Mouse (Mus musculus) bone marrow, adult 2 months (tissue): ENCODE results near the gene Bcap29.

Experiments
- CTCF ChIP-seq: fragments of 200-500 bp; IDR thresholded peaks from 2 replicates; pipeline ENCODE4 v1.5.1; 2011; ENCODE audit warnings: low read length, control low read depth; ENCODE audit not compliant: control insufficient read depth, insufficient read depth
- POLR2A ChIP-seq: fragments of 200-500 bp; IDR thresholded peaks from 2 replicates; pipeline ENCODE4 v1.6.1; 2011; ENCODE audit warnings: low read depth, mild to moderate bottlenecking, control low read depth, low read length, borderline replicate concordance; ENCODE audit not compliant: control insufficient read depth

DNA sequence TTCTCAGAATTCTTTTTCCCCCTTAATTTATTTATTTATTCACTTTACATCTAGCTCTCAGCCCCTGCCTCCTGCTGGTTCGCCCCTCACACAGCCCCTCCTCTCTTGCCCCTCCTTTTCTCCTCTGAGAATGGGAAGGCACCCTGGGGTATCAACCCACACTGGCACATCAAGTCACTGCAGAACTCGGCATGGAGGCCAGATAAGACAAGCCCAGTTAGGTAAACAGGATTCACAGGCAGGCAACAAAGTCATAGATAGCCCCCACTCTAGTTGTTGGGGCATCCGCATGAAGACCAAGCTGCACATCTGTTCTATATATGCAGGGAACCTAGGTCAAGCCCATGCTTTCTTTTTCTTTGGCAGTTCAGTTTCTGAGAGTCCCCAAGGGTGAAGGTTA is 32.7 kb upstream of the Bcap29 start:
- no peak for TF ChIP-seq POLR2A
- TF ChIP-seq CTCF: no peak
